In the genomic region with DNA sequence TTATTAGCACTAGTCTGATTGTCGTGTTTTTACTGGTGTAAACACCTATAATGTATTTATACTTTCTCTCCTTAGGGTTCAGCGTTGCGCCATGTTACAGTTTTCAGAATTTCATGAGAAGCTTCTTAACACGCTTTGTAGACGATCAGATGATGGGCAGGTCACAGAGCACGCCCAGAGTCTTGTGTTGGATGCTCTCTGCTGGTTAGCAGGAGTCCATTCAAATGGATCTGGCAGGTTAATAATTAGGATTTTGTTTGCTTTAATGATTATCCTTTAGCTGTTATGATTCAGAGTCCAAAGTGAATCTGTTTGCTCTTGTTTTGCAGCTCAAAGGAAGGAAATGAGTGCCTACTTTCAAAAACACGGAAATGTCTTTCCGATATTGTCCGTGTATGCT, we compare ENCODE assay signal across 27 mouse cellular contexts.
A peak's percentile ranks its signal among the peaks of the same experiment; 100 is the strongest.
DNase-seq lines count a peak whose midpoint lies in the region; ATAC-seq and TF ChIP-seq lines count a peak whose summit lies in the region.
"Had no signal": no experiment of that assay in that cellular context is flagged by ENCODE, and none has a peak within 500 bp of the region (broad histone marks: within the 10 kb centered on the region; RNA-seq: fewer than 3 reads in every experiment).

No protein-coding gene starts in this region.

- no peak overlapping the region for H3K4me3 ChIP-seq in liver, embryonic 16.5 days (ENCODE audit: low read depth, low read length)
- H3K4me3 ChIP-seq in liver, embryonic 12.5 days = no peak overlapping the region
- H3K4me3 ChIP-seq in gastrocnemius, adult 2 months = no peak overlapping the region
- H3K4me3 ChIP-seq: embryonic facial prominence, embryonic 10.5 days; embryonic facial prominence, embryonic 15.5 days; forebrain, embryonic 12.5 days; heart, embryonic 13.5 days; liver, embryonic 13.5 days; megakaryocyte, embryonic 14.5 days; midbrain, embryonic 12.5 days; neural tube, embryonic 13.5 days had no signal

- intact Hi-C loops in left cerebral cortex, postnatal 4 days (cut with DNase I) = no loop called here
- intact Hi-C loops in gastrocnemius, adult 2 months (cut with DNase I) = no loop called here

- DNase-seq in kidney, adult 8-10 months = peak; percentile 63 to 77
- peak; percentile 49 for DNase-seq in kidney, postnatal 14 days
- no peak for DNase-seq in left cerebral cortex, postnatal 4 days
- DNase-seq in gastrocnemius, adult 2 months = no peak
- no peak for DNase-seq in cerebellum, adult 18-20 months
- DNase-seq: adrenal gland, adult 8-10 months; cerebellum, adult 8-10 months; cerebellum, postnatal 25 days; gastrocnemius, postnatal 25 days; heart, adult 11 months; heart, postnatal 10 days; layer of hippocampus, adult 9-11 months; liver, embryonic 13.5 days; lung, postnatal 4 days; thymus, adult 2 months; thymus, postnatal 36 days had no signal

- no peak overlapping the region for H3K4me2 ChIP-seq in liver, embryonic 16.5 days (ENCODE audit: low read depth, low read length)
- H3K4me2 ChIP-seq in liver, embryonic 12.5 days = no peak overlapping the region
- H3K4me2 ChIP-seq: embryonic facial prominence, embryonic 15.5 days; forebrain, embryonic 12.5 days; heart, embryonic 13.5 days; hindbrain, embryonic 14.5 days; liver, embryonic 13.5 days; midbrain, embryonic 12.5 days; neural tube, embryonic 13.5 days had no signal

- H3K9me3 ChIP-seq in liver, embryonic 16.5 days (replicated peaks; ENCODE audit: control insufficient read depth, low read length) = no peaks in the 10 kb centered on the region
- no peaks in the 10 kb centered on the region for H3K9me3 ChIP-seq in liver, embryonic 12.5 days (replicated peaks)
- H3K9me3 ChIP-seq: embryonic facial prominence, embryonic 10.5 days; embryonic facial prominence, embryonic 15.5 days; forebrain, embryonic 12.5 days; G1E; heart, embryonic 13.5 days; liver, embryonic 13.5 days; megakaryocyte, embryonic 14.5 days; midbrain, embryonic 12.5 days; neural tube, embryonic 13.5 days had no signal

- whole genome bisulfite sequencing in liver, embryonic 16.5 days (ENCODE audit: insufficient replicate concordance) = 80% methylated on average over 9 of the region's 9 CpGs
- 90% methylated on average over 9 of the region's 9 CpGs for WGBS in liver, embryonic 12.5 days (ENCODE audit: insufficient replicate concordance)

- H3K36me3 ChIP-seq in liver, embryonic 16.5 days (ENCODE audit: control insufficient read depth, insufficient read depth) = peaks cover 11% of the 10 kb centered on the region
- H3K36me3 ChIP-seq in liver, embryonic 12.5 days = peaks cover 85% of the 10 kb centered on the region

- no peaks in the 10 kb centered on the region for H3K4me1 ChIP-seq in liver, embryonic 16.5 days (ENCODE audit: control insufficient read depth, low read depth, low read length)
- no peaks in the 10 kb centered on the region for H3K4me1 ChIP-seq in liver, embryonic 12.5 days
- H3K4me1 ChIP-seq: embryonic facial prominence, embryonic 10.5 days; embryonic facial prominence, embryonic 15.5 days; forebrain, embryonic 12.5 days; heart, embryonic 13.5 days; liver, embryonic 13.5 days; megakaryocyte, embryonic 14.5 days; midbrain, embryonic 12.5 days; neural tube, embryonic 13.5 days had no signal

- H3K27me3 ChIP-seq in liver, embryonic 16.5 days (ENCODE audit: control insufficient read depth, insufficient read depth, low read depth, low read length) = no peaks in the 10 kb centered on the region
- H3K27me3 ChIP-seq in liver, embryonic 12.5 days (replicated peaks) = no peaks in the 10 kb centered on the region
- H3K27me3 ChIP-seq: embryonic facial prominence, embryonic 15.5 days; forebrain, embryonic 12.5 days; heart, embryonic 13.5 days; liver, embryonic 13.5 days; megakaryocyte, embryonic 14.5 days; midbrain, embryonic 12.5 days; neural tube, embryonic 13.5 days had no signal

- 0 out of 2 replicates have a peak overlapping the region, but pooled peaks have one; percentile 39 for H3K27ac ChIP-seq in liver, embryonic 16.5 days (ENCODE audit: low read length)
- H3K27ac ChIP-seq in liver, embryonic 12.5 days = no peak overlapping the region
- no peak overlapping the region for H3K27ac ChIP-seq in gastrocnemius, adult 2 months
- H3K27ac ChIP-seq: embryonic facial prominence, embryonic 10.5 days; embryonic facial prominence, embryonic 15.5 days; forebrain, embryonic 12.5 days; heart, embryonic 13.5 days; hindbrain, embryonic 14.5 days; liver, embryonic 13.5 days; midbrain, embryonic 12.5 days; neural tube, embryonic 13.5 days had no signal

- ATAC-seq in liver, embryonic 16.5 days (ENCODE audit: low read depth) = peak; percentile 85
- ATAC-seq in liver, embryonic 12.5 days = no peak

- no peak overlapping the region for H3K9ac ChIP-seq in liver, embryonic 16.5 days (ENCODE audit: low read depth, low read length)
- no peak overlapping the region for H3K9ac ChIP-seq in liver, embryonic 12.5 days
- H3K9ac ChIP-seq: embryonic facial prominence, embryonic 15.5 days; forebrain, embryonic 12.5 days; heart, embryonic 13.5 days; hindbrain, embryonic 14.5 days; liver, embryonic 13.5 days; midbrain, embryonic 12.5 days; neural tube, embryonic 13.5 days had no signal

- TF ChIP-seq CTCF in gastrocnemius, adult 2 months (IDR thresholded peaks at IDR 0.05) = no peak

Comparison
In these comparisons a context has a peak if more than half of its experiments do, and no peak if none do; other contexts are left out.
1. DNase-seq: peak in kidney, adult 8-10 months (2 of 2) and kidney, postnatal 14 days (single experiment); none in left cerebral cortex, postnatal 4 days (single experiment), gastrocnemius, adult 2 months (single experiment) and cerebellum, adult 18-20 months (0 of 2).